Mouse (Mus musculus): ENCODE results near the gene Arid4a. TPM values are rescaled to one million over a fixed set of nuclear protein-coding genes. Genes with fewer than 3 reads are reported as not detected.
"Not testable (repeated sequence)": the region's sequence is repeated elsewhere in the genome, so short reads cannot be mapped to it uniquely, and the experiment has no call there.

Arid4a gene
- polyA plus RNA-seq, 1 experiment from 2014 or later, result 38.4 TPM

DNA sequence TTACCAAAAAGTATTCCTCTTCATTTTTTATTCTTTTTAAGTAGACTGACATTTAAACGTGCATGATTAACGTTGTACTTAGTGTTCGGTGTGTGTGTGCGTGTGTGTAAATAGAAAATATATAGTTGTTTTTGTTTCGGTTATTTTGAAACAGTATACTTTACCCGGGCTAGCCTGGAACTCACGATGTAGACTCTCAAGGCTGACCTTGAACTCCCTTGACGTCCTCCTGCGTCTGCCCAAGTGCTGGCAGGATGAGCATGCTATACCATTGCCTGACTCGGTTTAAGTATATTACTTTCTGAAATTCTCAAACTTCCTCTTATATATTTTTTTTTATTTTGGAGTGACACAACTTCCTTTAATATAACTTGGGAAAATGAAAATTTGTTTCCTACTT is 2.0 kb downstream of the Arid4a start:
- no peak overlapping the region for H3K4me3 ChIP-seq (ENCODE audit: low read depth, low read length)
- WGBS, result 81% methylated on average over 10 of the region's 10 CpGs

DNA sequence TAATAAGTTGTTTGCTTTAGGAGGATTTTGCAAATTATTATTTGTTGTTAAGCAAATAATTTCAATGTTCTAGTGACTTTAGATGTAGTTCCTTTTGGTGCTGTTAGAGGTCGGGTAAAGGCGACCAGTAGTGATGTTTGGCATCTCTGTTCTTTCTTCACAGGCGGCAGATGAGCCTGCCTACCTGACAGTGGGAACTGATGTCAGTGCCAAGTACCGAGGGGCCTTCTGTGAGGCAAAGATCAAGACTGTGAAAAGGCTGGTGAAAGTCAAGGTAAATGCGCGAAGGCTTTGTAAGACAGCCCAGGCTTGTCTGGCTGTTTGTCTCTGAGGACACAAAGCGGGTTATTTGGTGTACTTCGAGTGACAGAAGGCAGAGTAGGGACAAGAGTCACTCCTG is 3.4 kb downstream of the Arid4a start:
- no peak for ATAC-seq (ENCODE audit: low FRiP score)
- Histone ChIP-seq H3K9me3 (ENCODE audit: control insufficient read depth, low read length) (no peaks in the 10 kb centered on the region), H3K27me3 (ENCODE audit: control insufficient read depth, insufficient read depth, low read length) (no peaks in the 10 kb centered on the region), H3K27ac (ENCODE audit: low read depth, low read length) (no peak overlapping the region), H3K4me3 (ENCODE audit: low read depth, low read length) (no peak overlapping the region), H3K36me3 (ENCODE audit: control insufficient read depth, insufficient read depth, low read length) (peaks cover 6% of the 10 kb centered on the region; the same call in 1 of the 2 replicates), H3K4me2 (replicated peaks; ENCODE audit: low read depth, low read length) (no peak overlapping the region), H3K4me1 (replicated peaks; ENCODE audit: control insufficient read depth, insufficient read depth, low read length) (no peaks in the 10 kb centered on the region), H3K9ac (ENCODE audit: low read depth, low read length) (no peak overlapping the region)
- no peak for DNase-seq (ENCODE audit: low spot score)
- WGBS, result 93% methylated on average over 8 of the region's 8 CpGs

More for the DNA sequence above, 2.0 kb downstream of the Arid4a start:
- no peaks in the 10 kb centered on the region for H3K27me3 ChIP-seq (ENCODE audit: control insufficient read depth, insufficient read depth, low read length)
- H3K9me3 ChIP-seq (ENCODE audit: control insufficient read depth, low read length), result no peaks in the 10 kb centered on the region
- no peak overlapping the region for H3K4me2 ChIP-seq (replicated peaks; ENCODE audit: low read depth, low read length)
- DNase-seq (ENCODE audit: low spot score) (no peak), ATAC-seq (ENCODE audit: low FRiP score) (no peak)
- H3K4me1 ChIP-seq (replicated peaks; ENCODE audit: control insufficient read depth, insufficient read depth, low read length), result no peaks in the 10 kb centered on the region
- no peak overlapping the region for H3K9ac ChIP-seq (ENCODE audit: low read depth, low read length)
- peaks cover 3% of the 10 kb centered on the region; the same call in 1 of the 2 replicates for H3K36me3 ChIP-seq (ENCODE audit: control insufficient read depth, insufficient read depth, low read length)
- H3K27ac ChIP-seq (ENCODE audit: low read depth, low read length), result no peak overlapping the region

DNA sequence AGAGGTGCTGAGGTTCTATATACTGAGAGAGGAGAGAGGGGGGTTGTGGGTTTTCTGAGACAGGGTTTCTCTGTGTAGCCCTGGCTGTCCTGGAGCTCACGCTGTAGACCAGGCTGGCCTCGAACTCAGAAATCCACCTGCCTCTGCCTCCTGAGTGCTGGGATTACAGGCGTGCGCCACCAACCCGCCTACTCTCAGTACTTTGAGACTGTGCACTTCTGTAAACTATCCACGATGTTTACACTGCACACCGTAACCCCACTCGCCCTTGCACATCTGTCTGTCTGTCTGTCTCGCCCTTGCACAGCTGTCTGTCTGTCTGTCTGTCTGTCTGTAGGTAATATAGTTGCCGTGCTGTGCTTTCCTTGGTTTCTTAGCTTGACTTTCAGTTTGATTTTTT is 8.6 kb downstream of the Arid4a start:
- Histone ChIP-seq H3K9ac (ENCODE audit: low read depth, low read length) (no peak overlapping the region), H3K4me2 (replicated peaks; ENCODE audit: low read depth, low read length) (no peak overlapping the region), H3K4me1 (replicated peaks; ENCODE audit: control insufficient read depth, insufficient read depth, low read length) (no peaks in the 10 kb centered on the region), H3K36me3 (ENCODE audit: control insufficient read depth, insufficient read depth, low read length) (peaks cover 6% of the 10 kb centered on the region; the same call in 1 of the 2 replicates), H3K27me3 (ENCODE audit: control insufficient read depth, insufficient read depth, low read length) (no peaks in the 10 kb centered on the region), H3K9me3 (ENCODE audit: control insufficient read depth, low read length) (no peaks in the 10 kb centered on the region), H3K4me3 (ENCODE audit: low read depth, low read length) (no peak overlapping the region), H3K27ac (ENCODE audit: low read depth, low read length) (no peak overlapping the region)
- ATAC-seq (ENCODE audit: low FRiP score) (no peak), DNase-seq (ENCODE audit: low spot score) (no peak)
- WGBS, result 98% methylated on average over 10 of the region's 10 CpGs

DNA sequence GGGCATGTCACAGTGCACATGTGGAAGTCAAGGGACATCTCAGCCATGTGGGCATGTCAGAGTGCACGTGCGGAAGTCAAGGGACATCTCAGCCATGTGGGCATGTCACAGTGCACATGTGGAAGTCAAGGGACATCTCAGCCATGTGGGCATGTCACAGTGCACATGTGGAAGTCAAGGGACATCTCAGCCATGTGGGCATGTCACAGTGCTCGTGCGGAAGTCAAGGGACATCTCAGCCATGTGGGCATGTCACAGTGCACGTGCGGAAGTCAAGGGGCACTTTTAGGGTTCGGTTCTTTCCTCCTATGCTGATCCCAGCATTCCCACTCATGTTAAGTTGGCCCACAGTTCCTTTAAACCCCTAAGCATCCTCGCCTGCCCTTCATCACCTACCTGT is 12.5 kb downstream of the Arid4a start:
- WGBS, result 96% methylated on average over 8 of the region's 8 CpGs
- H3K9me3 ChIP-seq (ENCODE audit: control insufficient read depth, low read length); H3K36me3 ChIP-seq (ENCODE audit: control insufficient read depth, insufficient read depth, low read length); H3K27ac ChIP-seq (ENCODE audit: low read depth, low read length); H3K4me2 ChIP-seq (replicated peaks; ENCODE audit: low read depth, low read length); H3K4me1 ChIP-seq (replicated peaks; ENCODE audit: control insufficient read depth, insufficient read depth, low read length); ATAC-seq (ENCODE audit: low FRiP score); H3K4me3 ChIP-seq (ENCODE audit: low read depth, low read length); DNase-seq (ENCODE audit: low spot score); H3K9ac ChIP-seq (ENCODE audit: low read depth, low read length); H3K27me3 ChIP-seq (ENCODE audit: control insufficient read depth, insufficient read depth, low read length): not testable (repeated sequence)

DNA sequence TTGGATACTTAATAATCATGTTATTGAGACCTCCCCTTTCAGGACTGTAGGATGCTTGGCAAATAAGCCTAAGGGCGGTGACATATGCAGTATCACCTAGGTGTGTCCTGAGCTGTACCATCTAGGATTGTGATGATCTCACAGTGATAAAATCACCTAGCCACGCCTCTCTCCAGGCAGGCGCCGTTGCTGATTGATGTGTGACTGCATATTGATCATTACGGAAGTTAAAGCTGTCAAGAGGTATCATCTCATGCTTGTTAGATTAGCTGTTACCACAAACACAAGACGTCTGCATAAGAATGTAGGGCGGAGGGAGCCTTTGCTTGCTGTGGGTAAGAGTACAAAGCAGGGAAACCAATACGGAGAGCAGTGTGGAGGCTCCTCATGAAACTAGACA is 14.5 kb downstream of the Arid4a start:
- Histone ChIP-seq H3K27me3 (ENCODE audit: control insufficient read depth, insufficient read depth, low read length) (no peaks in the 10 kb centered on the region), H3K36me3 (ENCODE audit: control insufficient read depth, insufficient read depth, low read length) (no peaks in the 10 kb centered on the region), H3K9me3 (ENCODE audit: control insufficient read depth, low read length) (no peaks in the 10 kb centered on the region), H3K27ac (ENCODE audit: low read depth, low read length) (no peak overlapping the region), H3K4me1 (replicated peaks; ENCODE audit: control insufficient read depth, insufficient read depth, low read length) (no peaks in the 10 kb centered on the region), H3K4me2 (replicated peaks; ENCODE audit: low read depth, low read length) (no peak overlapping the region), H3K9ac (ENCODE audit: low read depth, low read length) (no peak overlapping the region), H3K4me3 (ENCODE audit: low read depth, low read length) (no peak overlapping the region)
- ATAC-seq (ENCODE audit: low FRiP score), result no peak
- DNase-seq (ENCODE audit: low spot score), result no peak
- 90% methylated on average over 8 of the region's 8 CpGs for WGBS

DNA sequence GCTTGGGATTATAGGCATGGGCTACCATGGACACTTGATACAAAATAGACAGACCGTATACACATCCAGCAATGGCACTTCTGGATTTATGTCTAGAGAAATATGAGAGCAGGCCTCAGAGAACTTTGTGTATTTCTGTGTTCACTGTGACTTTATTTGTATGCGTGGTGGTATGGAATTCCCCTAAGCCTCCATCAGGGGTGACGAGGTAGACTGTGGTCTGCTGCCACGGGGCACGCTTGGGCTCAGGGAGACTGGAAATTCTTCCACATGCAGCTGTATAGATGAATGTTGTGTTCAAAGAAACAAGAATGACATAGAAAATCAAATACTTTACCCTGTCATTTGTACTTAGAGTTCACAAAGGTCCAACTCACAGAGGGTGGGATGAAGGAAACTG is 14.9 kb downstream of the Arid4a start:
- 96% methylated on average over 5 of the region's 5 CpGs for WGBS
- Histone ChIP-seq H3K27ac (ENCODE audit: low read depth, low read length) (no peak overlapping the region), H3K4me2 (replicated peaks; ENCODE audit: low read depth, low read length) (no peak overlapping the region), H3K4me1 (replicated peaks; ENCODE audit: control insufficient read depth, insufficient read depth, low read length) (no peaks in the 10 kb centered on the region), H3K9ac (ENCODE audit: low read depth, low read length) (no peak overlapping the region), H3K27me3 (ENCODE audit: control insufficient read depth, insufficient read depth, low read length) (no peaks in the 10 kb centered on the region), H3K36me3 (ENCODE audit: control insufficient read depth, insufficient read depth, low read length) (no peaks in the 10 kb centered on the region), H3K4me3 (ENCODE audit: low read depth, low read length) (no peak overlapping the region), H3K9me3 (ENCODE audit: control insufficient read depth, low read length) (no peaks in the 10 kb centered on the region)
- no peak for ATAC-seq (ENCODE audit: low FRiP score)
- DNase-seq (ENCODE audit: low spot score), result no peak

DNA sequence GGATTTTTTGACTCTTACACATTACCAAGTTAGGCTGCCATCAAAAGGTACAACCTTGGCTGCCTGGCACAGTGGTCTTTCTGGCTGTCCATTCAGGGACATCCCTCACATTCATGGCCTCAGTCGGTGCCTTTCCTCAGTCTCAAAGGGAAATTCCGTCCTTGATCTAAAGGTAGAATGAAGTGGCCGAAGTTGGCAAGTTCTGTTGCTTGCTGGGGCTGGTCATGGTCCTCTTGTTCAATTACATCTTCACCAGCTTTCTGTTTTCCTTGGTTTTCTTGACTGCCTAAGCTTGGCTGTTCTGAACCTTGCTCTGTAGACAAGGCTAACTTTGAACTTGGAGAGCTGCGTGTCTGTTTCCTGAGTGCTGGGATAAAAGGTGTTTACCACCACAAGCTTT is 20.0 kb downstream of the Arid4a start:
- H3K9me3 ChIP-seq (ENCODE audit: control insufficient read depth, low read length), result no peaks in the 10 kb centered on the region
- no peak overlapping the region for H3K4me3 ChIP-seq (ENCODE audit: low read depth, low read length)
- DNase-seq (ENCODE audit: low spot score), result no peak
- H3K4me2 ChIP-seq (replicated peaks; ENCODE audit: low read depth, low read length), result no peak overlapping the region
- 0 out of 2 replicates have a peak, but pooled peaks cover 2% of the 10 kb centered on the region for H3K36me3 ChIP-seq (ENCODE audit: control insufficient read depth, insufficient read depth, low read length)
- H3K27ac ChIP-seq (ENCODE audit: low read depth, low read length), result no peak overlapping the region
- H3K9ac ChIP-seq (ENCODE audit: low read depth, low read length), result no peak overlapping the region
- no peaks in the 10 kb centered on the region for H3K4me1 ChIP-seq (replicated peaks; ENCODE audit: control insufficient read depth, insufficient read depth, low read length)
- H3K27me3 ChIP-seq (ENCODE audit: control insufficient read depth, insufficient read depth, low read length), result no peaks in the 10 kb centered on the region
- no peak for ATAC-seq (ENCODE audit: low FRiP score)
- 94% methylated on average over 4 of the region's 4 CpGs for WGBS

DNA sequence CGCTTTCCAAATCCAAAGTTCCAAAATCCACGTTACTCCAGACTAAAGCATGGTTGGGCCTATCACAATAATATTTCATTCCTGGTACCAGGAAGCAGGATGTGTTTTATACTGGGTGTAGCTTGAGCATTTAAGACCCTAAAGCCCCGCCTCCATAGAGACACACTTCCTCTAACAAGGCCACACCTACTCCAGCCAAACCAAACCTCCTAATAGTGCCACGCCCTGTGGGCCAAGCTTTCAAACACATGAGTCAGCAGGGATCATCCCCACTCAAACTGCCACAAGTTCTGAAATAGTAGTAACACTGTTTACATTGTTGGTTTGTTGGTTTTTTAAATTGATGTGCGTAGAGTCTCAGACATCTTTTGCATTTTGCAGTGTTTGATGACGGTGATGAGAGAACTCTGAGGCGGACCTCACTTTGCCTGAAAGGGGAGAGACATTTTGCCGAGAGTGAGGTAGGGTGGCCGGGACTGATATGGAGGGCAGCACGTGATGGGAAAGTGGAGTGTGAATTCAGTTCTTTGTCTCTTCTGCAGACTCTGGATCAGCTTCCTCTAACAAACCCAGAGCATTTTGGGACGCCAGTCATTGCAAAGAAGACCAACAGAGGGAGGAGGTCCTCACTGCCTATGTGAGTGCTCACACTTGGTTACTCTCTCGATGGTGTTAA is 21.1 kb downstream of the Arid4a start:
- Histone ChIP-seq H3K9me3 (ENCODE audit: control insufficient read depth, low read length) (no peaks in the 10 kb centered on the region), H3K36me3 (ENCODE audit: control insufficient read depth, insufficient read depth, low read length) (0 out of 2 replicates have a peak, but pooled peaks cover 2% of the 10 kb centered on the region), H3K9ac (ENCODE audit: low read depth, low read length) (no peak overlapping the region), H3K4me1 (replicated peaks; ENCODE audit: control insufficient read depth, insufficient read depth, low read length) (no peaks in the 10 kb centered on the region), H3K27me3 (ENCODE audit: control insufficient read depth, insufficient read depth, low read length) (no peaks in the 10 kb centered on the region), H3K4me2 (replicated peaks; ENCODE audit: low read depth, low read length) (no peak overlapping the region), H3K27ac (ENCODE audit: low read depth, low read length) (no peak overlapping the region), H3K4me3 (ENCODE audit: low read depth, low read length) (no peak overlapping the region)
- ATAC-seq (ENCODE audit: low FRiP score), result no peak
- WGBS, result 93% methylated on average over 12 of the region's 12 CpGs
- no peak for DNase-seq (ENCODE audit: low spot score)

DNA sequence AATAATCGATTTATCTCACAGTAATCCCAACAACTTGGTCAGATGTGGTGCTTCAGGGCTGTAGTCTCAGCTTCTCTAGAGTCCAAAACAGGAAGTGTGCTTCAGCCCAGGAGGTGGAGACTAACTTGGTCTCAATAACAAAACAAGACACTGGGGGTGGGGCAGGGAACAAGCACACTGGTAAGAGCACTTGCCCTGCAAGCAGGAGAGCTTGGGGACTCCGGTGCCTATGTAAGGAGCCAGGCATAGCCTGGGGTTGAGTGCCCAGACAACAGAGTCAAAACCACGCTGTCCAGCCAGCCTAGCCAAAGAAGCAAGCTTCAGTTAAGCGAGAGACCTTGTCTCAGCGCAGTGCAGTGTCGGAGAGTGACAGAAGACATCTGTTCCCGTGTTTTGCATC is 24.7 kb downstream of the Arid4a start:
- no peak overlapping the region for H3K4me3 ChIP-seq (ENCODE audit: low read depth, low read length)
- no peaks in the 10 kb centered on the region for H3K27me3 ChIP-seq (ENCODE audit: control insufficient read depth, insufficient read depth, low read length)
- ATAC-seq (ENCODE audit: low FRiP score) (no peak), DNase-seq (ENCODE audit: low spot score) (no peak)
- no peak overlapping the region for H3K9ac ChIP-seq (ENCODE audit: low read depth, low read length)
- no peak overlapping the region for H3K27ac ChIP-seq (ENCODE audit: low read depth, low read length)
- WGBS, result 95% methylated on average over 7 of the region's 7 CpGs
- H3K4me2 ChIP-seq (replicated peaks; ENCODE audit: low read depth, low read length), result no peak overlapping the region
- no peaks in the 10 kb centered on the region for H3K4me1 ChIP-seq (replicated peaks; ENCODE audit: control insufficient read depth, insufficient read depth, low read length)
- H3K36me3 ChIP-seq (ENCODE audit: control insufficient read depth, insufficient read depth, low read length), result 0 out of 2 replicates have a peak, but pooled peaks cover 2% of the 10 kb centered on the region
- no peaks in the 10 kb centered on the region for H3K9me3 ChIP-seq (ENCODE audit: control insufficient read depth, low read length)
